Mouse (Mus musculus): ENCODE data around the gene Ap1ar.

Gene Ap1ar

GRCm38 (mm10) chr3:127837972-127838644 lies 785 bp upstream of the Ap1ar start:
- DNase-seq (ENCODE audit: low read depth): no peak

DNA sequence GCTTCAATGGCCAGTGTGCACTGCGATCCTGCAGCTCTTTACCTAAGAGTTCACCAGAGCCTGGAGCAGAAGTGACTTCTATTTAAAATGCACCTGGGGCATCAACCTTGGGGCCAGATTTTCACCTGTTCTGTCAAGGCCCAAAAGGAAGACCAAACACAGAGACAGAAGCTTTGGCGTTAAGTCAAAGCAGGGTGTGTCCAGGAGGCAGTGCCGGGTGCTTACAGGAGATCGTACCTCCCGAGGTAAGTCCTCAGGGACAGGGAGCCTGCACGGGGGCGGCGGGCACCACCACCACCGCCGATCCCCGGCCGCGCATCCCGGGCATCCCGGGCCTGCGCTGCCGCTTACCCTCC lies 547 bp downstream of the Ap1ar start:
- DNase-seq (ENCODE audit: low read depth): no peak

- DNase-seq (ENCODE audit: low read depth): no peak
Observed at GRCm38 (mm10) chr3:127835594-127835993, 1.7 kb downstream of the Ap1ar start.

- no peak for DNase-seq (ENCODE audit: low read depth)
Observed at GRCm38 (mm10) chr3:127834040-127834439, 3.3 kb downstream of the Ap1ar start.

GRCm38 (mm10) chr3:127831079-127831478 lies 6.2 kb downstream of the Ap1ar start:
- DNase-seq (ENCODE audit: low read depth): no peak

DNA sequence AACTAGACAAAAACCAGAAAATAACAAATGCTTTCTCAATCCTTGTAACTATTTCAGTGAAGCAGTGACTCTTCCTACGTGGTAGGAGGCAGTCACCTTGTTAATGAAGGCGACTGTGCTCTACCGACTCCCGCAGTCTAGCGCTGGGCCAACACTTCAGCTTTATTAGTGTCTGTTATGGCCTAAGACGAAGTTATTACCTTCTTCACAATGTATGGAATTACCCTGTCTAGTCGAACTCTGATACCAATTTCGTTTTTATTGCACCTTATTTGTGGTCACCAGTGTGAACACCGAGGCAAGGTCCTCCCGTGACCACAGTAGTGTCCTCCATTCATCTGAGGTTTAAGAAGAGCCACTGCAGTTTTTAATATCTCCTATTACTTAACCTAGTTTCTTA lies 7.1 kb downstream of the Ap1ar start:
- DNase-seq (ENCODE audit: low read depth): no peak

- DNase-seq (ENCODE audit: low read depth): no peak
Observed at GRCm38 (mm10) chr3:127827123-127827522, 10.2 kb downstream of the Ap1ar start.

DNA sequence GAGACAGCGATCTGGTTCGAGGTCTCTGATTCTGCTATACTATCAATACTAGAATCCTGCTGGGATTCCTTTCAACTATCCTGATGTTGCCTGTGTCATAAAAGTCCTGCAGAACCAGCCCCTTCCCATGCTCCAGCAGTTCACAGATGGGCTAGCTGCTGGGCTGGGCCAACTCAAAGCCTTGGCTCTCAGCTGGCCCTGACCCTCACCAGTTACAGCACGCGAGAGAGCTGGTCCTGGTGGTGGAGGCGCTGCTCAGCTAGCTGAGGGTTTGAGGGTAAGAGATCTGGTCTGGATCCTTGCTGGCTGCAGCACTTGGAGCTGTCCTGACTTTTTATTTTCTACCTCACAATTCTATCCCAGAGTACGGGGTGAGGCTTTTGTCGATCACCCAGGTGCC lies 10.8 kb downstream of the Ap1ar start:
- DNase-seq (ENCODE audit: low read depth): no peak

DNA sequence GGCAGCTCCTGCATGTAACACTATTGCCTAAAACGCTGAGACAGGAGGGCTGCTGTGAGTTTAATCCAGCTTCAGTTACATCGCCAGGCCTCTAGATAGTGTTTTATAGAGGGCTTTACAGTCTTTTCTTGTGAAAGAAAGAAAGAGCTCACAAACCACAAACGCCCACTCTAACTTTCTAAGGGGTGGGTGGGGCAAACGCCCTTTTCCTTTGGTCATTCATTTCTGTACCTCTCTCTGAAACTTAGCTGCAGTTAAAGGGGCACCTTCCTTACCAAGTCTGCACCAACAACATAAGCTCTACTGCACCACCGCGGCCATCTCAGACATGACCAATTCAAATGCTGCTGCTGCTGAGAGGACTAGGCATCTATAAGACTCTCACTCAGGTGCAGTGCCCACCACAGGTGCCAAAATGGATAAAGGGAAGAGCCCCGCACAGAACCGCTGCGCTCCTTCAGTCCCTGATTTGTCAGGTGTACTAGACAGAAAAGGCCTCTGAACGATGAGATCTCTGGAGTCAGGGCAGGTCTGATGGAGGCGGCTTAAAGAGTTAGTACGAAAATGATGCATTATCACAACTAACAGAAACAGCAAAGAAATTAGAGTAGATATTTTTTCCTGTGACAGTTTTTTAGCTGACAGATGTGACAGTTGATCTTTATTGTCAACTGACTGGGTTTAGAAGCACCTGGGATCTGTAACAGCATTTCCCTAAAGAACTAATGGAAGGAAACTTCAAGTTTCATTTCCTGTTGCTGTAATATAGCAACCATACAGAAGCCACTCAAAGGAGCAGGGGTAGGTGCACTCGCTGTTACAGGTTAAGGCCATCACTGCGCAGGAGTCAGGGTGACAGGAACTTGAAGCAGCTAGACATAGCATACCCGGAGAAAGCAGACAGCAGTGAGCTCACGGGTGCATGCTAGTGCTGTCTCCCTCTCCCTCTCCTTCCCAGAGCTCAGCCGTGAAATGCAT lies 13.1 kb downstream of the Ap1ar start:
- no peak for DNase-seq (ENCODE audit: low read depth)

- no peak for DNase-seq (ENCODE audit: low read depth)
Observed at GRCm38 (mm10) chr3:127821209-127821608, 16.1 kb downstream of the Ap1ar start.

- no peak for DNase-seq (ENCODE audit: low read depth)
Observed at GRCm38 (mm10) chr3:127820400-127820799, 16.9 kb downstream of the Ap1ar start.

- no peak for DNase-seq (ENCODE audit: low read depth)
Observed at GRCm38 (mm10) chr3:127818694-127819663, 18.3 kb downstream of the Ap1ar start.

DNA sequence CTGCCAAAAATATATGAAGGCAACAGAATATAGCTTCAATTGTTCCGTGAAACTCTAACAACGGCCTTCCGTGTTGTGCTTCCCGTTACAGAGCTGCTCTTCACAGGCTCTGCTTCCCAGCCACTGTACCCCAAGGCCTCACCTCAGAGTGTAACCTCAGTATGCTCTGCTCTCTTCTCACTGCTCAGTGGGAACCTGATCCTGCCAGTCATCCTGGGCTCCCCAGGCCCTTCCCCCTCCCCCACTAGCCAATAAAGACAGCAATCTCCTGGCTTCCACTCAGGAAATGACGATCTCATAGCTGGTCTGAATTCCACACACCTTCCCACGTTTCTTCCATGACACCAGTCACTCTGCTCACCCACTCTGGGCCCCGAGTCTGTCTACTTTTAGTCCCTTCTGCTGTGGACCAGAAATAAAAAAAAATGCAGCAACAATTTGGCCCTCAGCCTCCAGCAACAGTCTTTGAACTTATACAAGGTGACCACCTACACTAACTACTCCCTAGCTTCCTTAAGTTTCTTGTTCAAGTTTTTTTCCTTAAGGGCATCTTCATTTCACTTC lies 20.1 kb downstream of the Ap1ar start:
- DNase-seq (ENCODE audit: low read depth): no peak

DNA sequence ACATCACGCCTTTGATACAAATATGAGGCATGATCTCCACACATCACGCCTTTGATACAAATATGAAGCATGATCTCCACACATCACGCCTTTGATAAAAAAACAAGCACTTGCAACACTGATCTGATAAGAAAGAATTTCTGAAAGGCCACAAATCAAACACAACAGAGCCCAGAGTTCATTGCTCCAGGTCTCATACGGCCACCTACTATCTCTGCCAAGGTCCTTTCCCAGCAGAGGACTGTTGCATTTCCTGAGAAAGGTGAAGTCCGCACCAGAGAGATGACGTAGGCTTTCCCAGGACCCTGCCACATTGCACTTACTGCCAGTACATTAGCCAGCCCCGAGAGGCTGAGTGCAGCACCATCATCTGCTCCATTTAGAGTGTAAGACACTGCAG lies 28.2 kb downstream of the Ap1ar start:
- no peak for DNase-seq (ENCODE audit: low read depth)

GRCm38 (mm10) chr3:127807846-127808245 lies 29.5 kb downstream of the Ap1ar start:
- DNase-seq (ENCODE audit: low read depth): no peak

GRCm38 (mm10) chr3:127805991-127806390 lies 31.3 kb downstream of the Ap1ar start:
- no peak for DNase-seq (ENCODE audit: low read depth)

GRCm38 (mm10) chr3:127805071-127805470 lies 32.3 kb downstream of the Ap1ar start:
- DNase-seq (ENCODE audit: low read depth): no peak

DNA sequence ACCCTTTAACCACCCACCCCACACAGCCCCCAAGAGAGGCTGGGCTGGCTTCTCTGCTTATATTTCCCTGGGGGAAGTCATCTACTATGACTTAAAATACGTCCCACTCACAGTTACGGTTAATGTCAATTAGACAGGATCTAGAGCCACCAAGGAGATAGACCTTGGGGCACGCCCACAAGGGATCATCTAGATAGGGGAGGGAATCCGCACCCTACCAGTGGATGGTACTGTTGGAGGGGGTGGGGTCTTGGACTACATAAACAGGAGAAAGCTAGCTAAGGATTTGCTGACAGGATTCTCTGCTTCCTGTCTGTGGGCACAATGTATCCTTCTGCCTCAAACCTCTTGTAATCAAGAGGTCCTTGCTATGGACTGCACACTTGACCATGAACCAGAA lies 32.9 kb downstream of the Ap1ar start:
- DNase-seq (ENCODE audit: low read depth): no peak

DNA sequence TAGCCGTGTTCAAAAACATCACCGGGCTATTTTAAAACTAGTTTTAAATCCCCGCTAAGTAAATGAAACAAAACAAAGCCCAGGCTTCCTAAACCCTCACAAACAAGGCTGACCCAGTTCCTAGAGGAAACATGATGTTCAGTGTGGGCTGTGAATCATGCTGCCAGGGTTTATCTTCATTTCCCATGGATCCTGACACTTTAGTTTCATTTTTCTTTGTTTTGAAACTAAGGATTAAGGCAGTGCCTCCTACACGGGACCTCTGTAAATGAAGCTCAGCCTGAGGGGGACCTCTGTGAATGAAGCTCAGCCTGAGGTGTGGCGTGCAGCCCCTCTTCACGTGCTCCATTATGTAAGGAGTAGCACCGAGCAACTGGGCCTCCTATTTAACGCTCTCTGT lies 34.5 kb downstream of the Ap1ar start:
- no peak for DNase-seq (ENCODE audit: low read depth)

DNA sequence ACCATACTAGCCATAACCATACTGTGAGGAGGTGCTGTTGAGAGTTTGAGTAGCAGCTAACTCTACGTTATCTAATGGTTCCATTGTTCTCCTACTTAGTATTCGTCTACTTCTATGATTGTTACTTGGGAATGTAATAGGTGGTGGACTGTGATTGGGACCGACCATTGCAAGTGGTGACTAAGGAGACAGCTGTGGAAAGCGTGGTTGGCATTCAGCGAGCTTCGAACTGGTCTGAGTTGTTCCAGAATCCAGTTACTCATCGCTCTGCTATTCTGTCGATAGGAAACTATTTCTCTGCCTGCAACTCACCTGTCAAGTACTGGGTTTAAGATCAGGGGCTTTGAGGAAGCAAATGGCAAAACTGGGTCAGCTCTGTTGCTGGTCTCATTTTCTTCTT lies 36.2 kb downstream of the Ap1ar start:
- no peak for DNase-seq (ENCODE audit: low read depth)

DNA sequence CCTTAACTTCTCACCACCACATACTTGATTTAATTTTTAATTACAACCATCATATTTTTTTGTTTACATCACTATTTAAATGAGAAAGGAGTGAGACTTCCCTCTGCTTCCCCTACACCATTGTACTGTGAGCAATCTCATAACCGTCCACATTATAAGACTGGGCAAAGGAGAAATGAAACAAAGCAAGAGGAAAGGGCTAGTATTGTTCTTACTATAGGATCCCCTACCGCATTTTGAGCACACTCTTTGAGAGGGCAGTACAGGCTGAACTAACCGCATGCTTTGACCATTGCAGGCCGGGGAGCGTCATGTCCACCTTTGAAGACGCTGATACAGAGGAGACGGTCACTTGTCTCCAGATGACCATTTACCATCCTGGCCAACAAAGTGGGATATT lies 41.1 kb downstream of the Ap1ar start:
- no peak for DNase-seq (ENCODE audit: low read depth)

- DNase-seq (ENCODE audit: low read depth): no peak
Observed at GRCm38 (mm10) chr3:127795762-127796161, 41.6 kb downstream of the Ap1ar start.

Data from fibroblast of lung, adult 2 months (primary cell).